ENCODE assay signal across 8 mouse cellular contexts in genomic region chr4:57607247-57607942, GRCm38 (mm10). TPM values are rescaled to one million over a fixed set of nuclear protein-coding genes. Genes with fewer than 3 reads are reported as not detected.
DNase-seq lines count a peak whose midpoint lies in the region; ATAC-seq and TF ChIP-seq lines count a peak whose summit lies in the region.

No protein-coding gene starts in this region.

- peaks cover 13% of the 10 kb centered on the region for H3K4me1 ChIP-seq in hindbrain, embryonic 10.5 days (replicated peaks)
- H3K4me1 ChIP-seq in lung, postnatal 0 days (ENCODE audit: insufficient read depth, low read depth, low read length) = peaks cover 5% of the 10 kb centered on the region; the same call in 1 of the 2 replicates

- no peaks in the 10 kb centered on the region for H3K36me3 ChIP-seq in hindbrain, embryonic 10.5 days
- no peaks in the 10 kb centered on the region for H3K36me3 ChIP-seq in lung, postnatal 0 days (ENCODE audit: insufficient read depth, low read length)

- peak; percentile 10 for DNase-seq in T-cell, adult 2 months (ENCODE audit: low spot score)
- DNase-seq in cerebellum, adult 9-11 months = peak; percentile 77
- DNase-seq in frontal cortex, postnatal 10 days (ENCODE audit: low spot score in 2 of 2) = peak; percentile 47 to 81
- DNase-seq in hindbrain, embryonic 10.5 days (ENCODE audit: low spot score) = peak; percentile 84
- DNase-seq in layer of hippocampus, adult 8-10 months (ENCODE audit: low spot score in 2 of 2) = peak; percentile 77 to 93
- peak; percentile 95 for DNase-seq in lung, postnatal 0 days (ENCODE audit: low spot score)
- peak; percentile 66 for DNase-seq in retina, postnatal 7 days (ENCODE audit: low read depth, low spot score)
- DNase-seq in urinary bladder, postnatal 36 days (ENCODE audit: low spot score in 2 of 2) = peak; percentile 76 to 82

- ATAC-seq in lung, postnatal 0 days = peak; percentile 74

- H3K9me3 ChIP-seq in hindbrain, embryonic 10.5 days = no peaks in the 10 kb centered on the region
- no peaks in the 10 kb centered on the region for H3K9me3 ChIP-seq in lung, postnatal 0 days (ENCODE audit: low read length)

- H3K4me3 ChIP-seq in hindbrain, embryonic 10.5 days = no peak overlapping the region
- H3K4me3 ChIP-seq in lung, postnatal 0 days (ENCODE audit: low read depth, low read length) = no peak overlapping the region

- no peak overlapping the region for H3K9ac ChIP-seq in lung, postnatal 0 days (replicated peaks; ENCODE audit: low read depth)

- H3K4me2 ChIP-seq in lung, postnatal 0 days (replicated peaks; ENCODE audit: low read depth, low read length) = peak overlapping the region; percentile 25; the same call in 1 of the 2 replicates

- H3K27ac ChIP-seq in hindbrain, embryonic 10.5 days = no peak overlapping the region
- H3K27ac ChIP-seq in lung, postnatal 0 days (ENCODE audit: low read length) = no peak overlapping the region; the same call in 1 of the 2 replicates

- TF ChIP-seq CTCF in lung, postnatal 0 days (IDR thresholded peaks at IDR 0.05) = peak; percentile 89

- no peaks in the 10 kb centered on the region for H3K27me3 ChIP-seq in hindbrain, embryonic 10.5 days (ENCODE audit: insufficient read depth, poor library complexity, severe bottlenecking)
- H3K27me3 ChIP-seq in lung, postnatal 0 days (replicated peaks; ENCODE audit: insufficient read depth, low read length) = no peaks in the 10 kb centered on the region

- WGBS in hindbrain, embryonic 10.5 days = 42% methylated on average over 22 of the region's 22 CpGs
- WGBS in lung, postnatal 0 days = 33% methylated on average over 22 of the region's 22 CpGs

- TF ChIP-seq EP300 in lung, postnatal 0 days (IDR thresholded peaks at IDR 0.05) = 0 out of 2 replicates have a peak, but pooled peaks have one; percentile 12

RNA-seq across cellular contexts. Expression of gene Pakap, which starts 39.4 kb away (rescaled TPM):
- polyA plus RNA-seq in hindbrain, embryonic 10.5 days (2016; fragmentation: Nextera tagmentation; extraction: Ambion mirVana) = 25.3 and 32.6 TPM in 2 replicates
- 10 to 100 TPM; 24.3 to 29.7 (median 26.2) TPM for total RNA-seq in layer of hippocampus, adult 8-10 months (2022)
- polyA plus RNA-seq in lung, postnatal 0 days (2015; fragmentation: Nextera tagmentation; extraction: Ambion mirVana) = 60.5 and 68.6 TPM in 2 replicates

Comparison
In these comparisons a context has a peak if more than half of its experiments do, and no peak if none do; other contexts are left out.
1. DNase-seq: peak in every context shown above with its lines; median percentile 95 in lung, postnatal 0 days; 85 in layer of hippocampus, adult 8-10 months; 84 in hindbrain, embryonic 10.5 days; 79 in urinary bladder, postnatal 36 days; 77 in cerebellum, adult 9-11 months; 66 in retina, postnatal 7 days; 64 in frontal cortex, postnatal 10 days; 10 in T-cell, adult 2 months.